Mouse (Mus musculus): ENCODE data around the gene Tipin. TPM values are rescaled to one million over a fixed set of nuclear protein-coding genes. Genes with fewer than 3 reads are reported as not detected.

Gene Tipin
- polyA plus RNA-seq (2015; fragmentation: Nextera tagmentation; extraction: Ambion mirVana) = 77.1 and 99.1 TPM in 2 replicates

DNA sequence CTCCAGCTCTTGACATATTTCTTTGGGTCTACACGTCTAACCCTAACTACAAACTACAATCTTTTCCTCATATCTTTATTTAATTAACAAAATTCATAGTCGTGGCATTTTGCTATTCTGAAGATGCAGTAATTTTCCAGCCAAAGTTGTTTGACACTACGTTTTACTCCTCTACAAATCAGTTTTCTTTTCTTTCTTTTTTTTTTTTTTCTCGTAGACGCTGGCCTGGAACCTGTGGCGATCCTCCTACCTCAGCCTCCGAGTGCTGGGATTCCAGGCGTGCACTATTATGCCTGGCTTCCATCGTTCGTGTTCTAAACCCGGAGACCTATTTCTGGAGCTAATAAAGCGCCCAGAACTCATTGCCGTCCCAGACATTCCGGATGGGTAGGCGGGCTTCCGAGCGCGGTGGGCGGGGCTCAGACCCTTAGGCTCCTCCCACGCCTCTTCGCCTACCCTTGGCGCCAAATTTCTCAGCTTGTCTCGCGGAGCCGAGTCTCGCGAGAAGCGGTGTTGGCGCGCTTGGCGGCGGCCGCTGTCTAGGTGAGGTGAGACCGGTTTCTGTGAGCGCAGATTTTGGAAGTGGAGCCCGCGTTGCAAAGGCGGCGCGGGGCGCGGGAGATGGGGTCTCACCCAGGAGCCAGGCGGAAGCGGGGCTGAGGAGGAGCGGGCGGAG is at the start of gene Tipin:
Gene Tipin (plus strand): TSS at position 477 of the 676 bp plus-strand sequence.

GRCm38 (mm10) chr9:64234768-64235435 is 46.5 kb upstream of the Tipin start, which contains the start of gene Uchl4:
TSS of gene Uchl4 (plus strand) at chr9:64235201.

DNA sequence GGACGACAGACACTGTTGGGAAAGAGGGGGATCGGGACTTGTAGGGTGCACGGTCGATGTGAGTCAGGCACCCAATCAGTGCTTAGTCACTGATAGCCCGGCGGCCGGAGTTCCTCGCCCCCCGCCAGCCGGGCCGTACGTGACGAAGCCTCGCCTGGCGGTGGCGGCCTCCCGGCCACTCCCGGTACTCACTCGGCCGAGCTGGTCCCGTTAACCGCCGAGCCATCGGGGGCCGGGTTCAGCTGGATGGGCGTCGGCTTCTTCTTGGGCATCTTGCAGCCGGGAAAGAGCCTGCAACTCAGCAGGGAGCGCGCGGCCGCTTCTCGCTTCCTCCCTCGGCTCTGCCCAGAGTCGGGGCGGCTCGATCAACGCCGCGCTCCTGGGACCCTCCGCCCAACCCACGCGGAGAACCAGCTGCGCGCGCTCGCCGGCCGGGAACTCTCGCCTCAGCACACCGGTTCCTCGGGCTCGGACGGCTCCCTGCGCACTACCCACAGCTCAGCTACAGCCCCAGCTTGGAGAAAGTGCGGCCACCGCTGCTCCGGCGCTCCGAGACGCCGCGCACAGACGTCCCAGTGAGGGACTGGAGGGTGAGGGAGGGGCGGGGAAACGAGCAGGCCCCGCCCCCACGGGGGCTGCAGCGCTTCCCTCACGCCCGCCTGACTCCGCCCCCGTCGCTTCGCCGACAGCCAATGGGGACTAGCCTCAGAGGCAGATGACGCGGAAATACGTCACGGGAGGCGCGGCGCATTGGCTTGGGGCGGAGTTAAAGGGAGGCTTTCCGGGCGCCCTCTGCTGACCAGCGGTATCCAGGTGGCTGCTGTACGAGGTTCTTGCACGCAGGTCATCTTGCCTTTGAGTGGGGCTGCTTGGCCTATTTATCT is 28.1 kb upstream of the Tipin start, which contains the start of gene Map2k1:
Gene Map2k1 (minus strand): TSS at position 611 of the 884 bp plus-strand sequence.

DNA sequence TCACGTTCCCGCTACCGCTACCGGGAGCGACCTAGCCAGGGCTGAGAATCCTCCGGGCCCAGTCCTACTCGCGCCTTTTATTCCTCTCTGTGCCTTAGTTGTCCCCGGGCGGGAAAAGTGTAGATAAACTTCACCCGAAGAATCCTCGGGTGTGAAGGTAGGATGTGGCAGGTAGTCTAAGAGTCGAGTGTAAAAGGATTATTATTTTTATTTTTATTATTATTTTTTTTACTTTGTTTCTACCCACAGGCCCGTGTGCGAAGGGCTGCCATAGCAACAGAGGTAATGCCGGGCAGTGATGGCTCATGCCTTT is 59.8 kb downstream of the Tipin start, which contains the start of gene Dis3l:
Gene Dis3l (minus strand): TSS at position 35 of the 313 bp plus-strand sequence.

Other genes starting within 250 kb of the Tipin start
- 0.08 and 0.17 TPM in 2 replicates for gene Lctl, start 164.4 kb upstream of the Tipin start, polyA plus RNA-seq (2015; fragmentation: Nextera tagmentation; extraction: Ambion mirVana)
- 4.7 and 6.1 TPM in 2 replicates for gene Zwilch, start 108.5 kb upstream of the Tipin start, polyA plus RNA-seq (2015; fragmentation: Nextera tagmentation; extraction: Ambion mirVana)
- 894 and 938 TPM in 2 replicates for gene Rpl4, start 108.2 kb upstream of the Tipin start, polyA plus RNA-seq (2015; fragmentation: Nextera tagmentation; extraction: Ambion mirVana)
- 28.0 and 29.6 TPM in 2 replicates for gene Snapc5, start 102.3 kb upstream of the Tipin start, polyA plus RNA-seq (2015; fragmentation: Nextera tagmentation; extraction: Ambion mirVana)
- 1.3 TPM in 2 replicates for gene Uchl4, start 46.4 kb upstream of the Tipin start, polyA plus RNA-seq (2015; fragmentation: Nextera tagmentation; extraction: Ambion mirVana)
- gene Map2k1, start 27.9 kb upstream of the Tipin start, polyA plus RNA-seq (2015; fragmentation: Nextera tagmentation; extraction: Ambion mirVana) = 99.2 and 111 TPM in 2 replicates
- gene Dis3l, start 59.7 kb downstream of the Tipin start, polyA plus RNA-seq (2015; fragmentation: Nextera tagmentation; extraction: Ambion mirVana) = 9.6 and 11.5 TPM in 2 replicates
- gene Megf11, start 104.0 kb downstream of the Tipin start, polyA plus RNA-seq (2015; fragmentation: Nextera tagmentation; extraction: Ambion mirVana) = 0.41 and 0.42 TPM in 2 replicates

All from urinary bladder, postnatal 0 days (tissue).